Mouse (Mus musculus): ENCODE measurements around the gene Emilin1.

- TF ChIP-seq POLR2A (IDR thresholded peaks at IDR 0.05; ENCODE audit: borderline replicate concordance, control insufficient read depth, low read depth, low read length) = no peak
- TF ChIP-seq CTCF (IDR thresholded peaks at IDR 0.05; ENCODE audit: control insufficient read depth, insufficient read depth, low read length) = no peak
Measured at GRCm38 (mm10) chr5:30955751-30956150, 42.5 kb downstream of the Emilin1 start.
